Mouse (Mus musculus) stomach, embryonic 15.5 days (tissue): Measurements from ENCODE around the gene Ankrd28. TPM values are rescaled to one million over a fixed set of nuclear protein-coding genes. Genes with fewer than 3 reads are reported as not detected.
A peak's percentile ranks its signal among the peaks of the same experiment; 100 is the strongest.

Experiments
- ATAC-seq: fragments of 200-750 bp; cut with Nextera tagmentation; 2 replicates; pipeline ENCODE4 v1.8.0; 2017; ENCODE audit warnings: low read depth, moderate number of reproducible peaks, moderate TSS enrichment; ENCODE audit not compliant: insufficient read depth, low FRiP score
- H3K27ac ChIP-seq: fragments of 300-500 bp; sonication (generic); 2 replicates; pipeline ENCODE4 v1.5.1; 2015; ENCODE audit warnings: mild to moderate bottlenecking, inconsistent platforms
- H3K27me3 ChIP-seq: fragments of 300-500 bp; sonication (generic); replicated peaks from 2 replicates; pipeline ENCODE4 v1.6.1; 2015; ENCODE audit warnings: inconsistent platforms
- H3K36me3 ChIP-seq: fragments of 300-500 bp; sonication (generic); 2 replicates; pipeline ENCODE4 v1.6.1; 2015; ENCODE audit warnings: inconsistent platforms
- H3K4me1 ChIP-seq: fragments of 300-500 bp; sonication (generic); 2 replicates; pipeline ENCODE4 v1.6.1; 2015; ENCODE audit warnings: inconsistent platforms
- H3K4me2 ChIP-seq: fragments of 300-500 bp; sonication (generic); 2 replicates; pipeline ENCODE4 v1.6.1; 2015; ENCODE audit warnings: mild to moderate bottlenecking, inconsistent platforms
- H3K4me3 ChIP-seq: fragments of 300-500 bp; sonication (generic); replicated peaks from 2 replicates; pipeline ENCODE4 v1.5.1; 2015; ENCODE audit warnings: inconsistent platforms
- H3K9ac ChIP-seq: fragments of 300-500 bp; sonication (generic); 2 replicates; pipeline ENCODE4 v1.6.1; 2015; ENCODE audit warnings: inconsistent platforms
- H3K9me3 ChIP-seq: fragments of 300-500 bp; sonication (generic); 2 replicates; pipeline ENCODE4 v1.6.1; 2016; ENCODE audit warnings: inconsistent platforms
- WGBS: fragments of 180-500 bp; shearing (Covaris S2); methylation state at CpG from one replicate; pipeline ENCODE4 v1.1.7; 2015; 5-methylcytosine and 5-hydroxymethylcytosine counted together
- polyA plus RNA-seq: library from polyadenylated mRNA; unstranded; fragments of >200 nt; fragmentation: Nextera tagmentation; extraction: Ambion mirVana; gene quantifications from 2 replicates; pipeline ENCODE4 v1.2.1, GENCODE M21; 2015

Ankrd28 gene
- polyA plus RNA-seq, 1 experiment from 2014 or later = 6.9 TPM

- no peak for ATAC-seq
- Histone ChIP-seq H3K4me1 (no peaks in the 10 kb centered on the region), H3K9me3 (no peaks in the 10 kb centered on the region), H3K4me2 (no peak overlapping the region), H3K27ac (no peak overlapping the region), H3K9ac (no peak overlapping the region), H3K36me3 (0 out of 2 replicates have a peak, but pooled peaks cover 7% of the 10 kb centered on the region), H3K4me3 (no peak overlapping the region), H3K27me3 (no peaks in the 10 kb centered on the region)
- WGBS = 92% methylated on average over 3 of the region's 3 CpGs
Observed at GRCm38 (mm10) chr14:31697346-31697745, 133.1 kb downstream of the Ankrd28 start.

GRCm38 (mm10) chr14:31696985-31697303 is 133.5 kb downstream of the Ankrd28 start:
- Histone ChIP-seq H3K4me2 (no peak overlapping the region), H3K27ac (no peak overlapping the region), H3K27me3 (no peaks in the 10 kb centered on the region), H3K4me1 (no peaks in the 10 kb centered on the region), H3K4me3 (no peak overlapping the region), H3K9ac (no peak overlapping the region), H3K9me3 (no peaks in the 10 kb centered on the region), H3K36me3 (0 out of 2 replicates have a peak, but pooled peaks cover 7% of the 10 kb centered on the region)
- ATAC-seq = no peak
- WGBS = 82% methylated on average over 3 of the region's 3 CpGs

GRCm38 (mm10) chr14:31696206-31696984 is 134.1 kb downstream of the Ankrd28 start:
- Histone ChIP-seq H3K4me3 (no peak overlapping the region), H3K4me2 (no peak overlapping the region), H3K27ac (no peak overlapping the region), H3K27me3 (no peaks in the 10 kb centered on the region), H3K9ac (no peak overlapping the region), H3K4me1 (no peaks in the 10 kb centered on the region), H3K9me3 (no peaks in the 10 kb centered on the region), H3K36me3 (0 out of 2 replicates have a peak, but pooled peaks cover 7% of the 10 kb centered on the region)
- WGBS = 82% methylated on average over 9 of the region's 9 CpGs
- no peak for ATAC-seq

GRCm38 (mm10) chr14:31692536-31692935 is 137.9 kb downstream of the Ankrd28 start:
- Histone ChIP-seq H3K4me3 (no peak overlapping the region), H3K36me3 (no peaks in the 10 kb centered on the region), H3K27me3 (no peaks in the 10 kb centered on the region), H3K9me3 (no peaks in the 10 kb centered on the region), H3K4me1 (no peaks in the 10 kb centered on the region), H3K27ac (no peak overlapping the region), H3K9ac (no peak overlapping the region), H3K4me2 (no peak overlapping the region)
- no peak for ATAC-seq
- 84% methylated on average over 6 of the region's 6 CpGs for WGBS

GRCm38 (mm10) chr14:31686231-31686630 is 144.2 kb downstream of the Ankrd28 start:
- Histone ChIP-seq H3K4me3 (no peak overlapping the region), H3K36me3 (no peaks in the 10 kb centered on the region), H3K9ac (no peak overlapping the region), H3K4me1 (0 out of 2 replicates have a peak, but pooled peaks cover 3% of the 10 kb centered on the region), H3K4me2 (no peak overlapping the region), H3K27ac (no peak overlapping the region), H3K9me3 (no peaks in the 10 kb centered on the region), H3K27me3 (no peaks in the 10 kb centered on the region)
- ATAC-seq = no peak
- 77% methylated on average over 1 of the region's 1 CpGs for WGBS

GRCm38 (mm10) chr14:31685680-31686079 is 144.8 kb downstream of the Ankrd28 start:
- Histone ChIP-seq H3K4me1 (0 out of 2 replicates have a peak, but pooled peaks cover 3% of the 10 kb centered on the region), H3K36me3 (no peaks in the 10 kb centered on the region), H3K27me3 (no peaks in the 10 kb centered on the region), H3K9me3 (no peaks in the 10 kb centered on the region), H3K27ac (no peak overlapping the region), H3K4me3 (no peak overlapping the region), H3K4me2 (no peak overlapping the region), H3K9ac (no peak overlapping the region)
- ATAC-seq = no peak
- 77% methylated on average over 10 of the region's 10 CpGs for WGBS

GRCm38 (mm10) chr14:31684343-31685040 is 146.0 kb downstream of the Ankrd28 start:
- no peaks in the 10 kb centered on the region for H3K27me3 ChIP-seq
- H3K36me3 ChIP-seq = no peaks in the 10 kb centered on the region
- no peaks in the 10 kb centered on the region for H3K9me3 ChIP-seq
- H3K4me2 ChIP-seq = no peak overlapping the region
- 61% methylated on average over 7 of the region's 7 CpGs for WGBS
- no peak overlapping the region for H3K27ac ChIP-seq
- ATAC-seq = no peak
- no peak overlapping the region for H3K4me3 ChIP-seq
- H3K9ac ChIP-seq = no peak overlapping the region
- H3K4me1 ChIP-seq = 0 out of 2 replicates have a peak, but pooled peaks cover 3% of the 10 kb centered on the region

GRCm38 (mm10) chr14:31683610-31684009 is 146.8 kb downstream of the Ankrd28 start:
- Histone ChIP-seq H3K9me3 (no peaks in the 10 kb centered on the region), H3K27ac (no peak overlapping the region), H3K4me3 (no peak overlapping the region), H3K4me2 (no peak overlapping the region), H3K27me3 (no peaks in the 10 kb centered on the region), H3K36me3 (no peaks in the 10 kb centered on the region), H3K4me1 (0 out of 2 replicates have a peak, but pooled peaks cover 3% of the 10 kb centered on the region), H3K9ac (no peak overlapping the region)
- 79% methylated on average over 2 of the region's 2 CpGs for WGBS
- no peak for ATAC-seq

GRCm38 (mm10) chr14:31681931-31682555 is 148.4 kb downstream of the Ankrd28 start:
- no peak overlapping the region for H3K4me2 ChIP-seq
- no peak overlapping the region for H3K4me3 ChIP-seq
- H3K9me3 ChIP-seq = no peaks in the 10 kb centered on the region
- H3K27ac ChIP-seq = peak overlapping the region; percentile 22; the same call in 1 of the 2 replicates
- H3K4me1 ChIP-seq = 0 out of 2 replicates have a peak, but pooled peaks cover 3% of the 10 kb centered on the region
- H3K27me3 ChIP-seq = no peaks in the 10 kb centered on the region
- 44% methylated on average over 5 of the region's 5 CpGs for WGBS
- no peak for ATAC-seq
- no peaks in the 10 kb centered on the region for H3K36me3 ChIP-seq
- no peak overlapping the region for H3K9ac ChIP-seq

- Histone ChIP-seq H3K27me3 (no peaks in the 10 kb centered on the region), H3K27ac (no peak overlapping the region), H3K9me3 (no peaks in the 10 kb centered on the region), H3K36me3 (no peaks in the 10 kb centered on the region), H3K4me2 (no peak overlapping the region), H3K9ac (no peak overlapping the region), H3K4me3 (no peak overlapping the region), H3K4me1 (0 out of 2 replicates have a peak, but pooled peaks cover 3% of the 10 kb centered on the region)
- no peak for ATAC-seq
- WGBS = 75% methylated on average over 9 of the region's 9 CpGs
Observed at GRCm38 (mm10) chr14:31681291-31681690, 149.2 kb downstream of the Ankrd28 start.

GRCm38 (mm10) chr14:31680656-31681055 is 149.8 kb downstream of the Ankrd28 start:
- Histone ChIP-seq H3K9me3 (no peaks in the 10 kb centered on the region), H3K4me1 (0 out of 2 replicates have a peak, but pooled peaks cover 3% of the 10 kb centered on the region), H3K27me3 (no peaks in the 10 kb centered on the region), H3K4me3 (no peak overlapping the region), H3K4me2 (no peak overlapping the region), H3K27ac (no peak overlapping the region), H3K9ac (no peak overlapping the region), H3K36me3 (no peaks in the 10 kb centered on the region)
- no peak for ATAC-seq
- 91% methylated on average over 3 of the region's 3 CpGs for WGBS
